Mouse (Mus musculus): ENCODE data around the gene Ppp1r13l.

DNA sequence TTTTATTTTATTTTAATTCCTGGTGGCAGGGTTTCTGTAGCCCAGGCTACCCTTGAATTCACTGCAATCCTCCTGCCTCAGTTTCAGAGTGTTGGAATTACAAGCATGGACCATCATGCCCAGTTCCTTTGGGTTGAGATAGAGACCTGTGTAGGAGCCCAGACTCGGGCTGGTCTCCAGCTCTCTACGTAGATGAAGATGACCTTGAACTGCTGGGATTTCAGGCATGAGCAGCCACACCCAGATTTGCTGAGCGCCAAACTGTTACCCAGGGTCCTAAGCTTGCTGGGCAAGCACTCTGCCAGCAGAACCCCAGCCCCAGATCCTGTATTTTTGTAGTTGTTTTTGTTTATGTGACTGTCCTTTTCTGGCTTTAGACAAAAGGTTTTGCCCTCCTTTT lies 54.0 kb downstream of the Ppp1r13l start:
- TF ChIP-seq CTCF (IDR thresholded peaks at IDR 0.05; ENCODE audit: borderline replicate concordance, extremely low read depth, insufficient read depth, insufficient read length) (no peak), POLR2A (IDR thresholded peaks at IDR 0.05; ENCODE audit: borderline replicate concordance, extremely low read depth, insufficient read depth, insufficient read length, poor library complexity, severe bottlenecking) (no peak)

Measured in brain, embryonic 14.5 days (tissue).